Mouse (Mus musculus) midbrain, embryonic 14.5 days (tissue): Measurements from ENCODE around the gene Rbfox2. TPM values are rescaled to one million over a fixed set of nuclear protein-coding genes. Genes with fewer than 3 reads are reported as not detected.
"Not testable (repeated sequence)": the region's sequence is repeated elsewhere in the genome, so short reads cannot be mapped to it uniquely, and the experiment has no call there.

Source experiments
- ATAC-seq: fragments of 200-750 bp; cut with Nextera tagmentation; 2 replicates; pipeline ENCODE4 v1.8.0; 2017; ENCODE audit warnings: moderate number of reproducible peaks, moderate library complexity; ENCODE audit not compliant: low FRiP score, low TSS enrichment
- DNase-seq: peaks from one replicate; pipeline ENCODE4 v3.0.0-alpha.2; 2015
- H3K27ac ChIP-seq: fragments of 300-500 bp; sonication (generic); replicated peaks from 2 replicates; pipeline ENCODE4 v1.5.1; 2014; ENCODE audit warnings: mild to moderate bottlenecking, low read depth, low read length, moderate library complexity
- H3K27me3 ChIP-seq: fragments of 300-500 bp; sonication (generic); 2 replicates; pipeline ENCODE4 v1.6.1; 2014; ENCODE audit warnings: low read length, control low read depth, mixed read lengths; ENCODE audit not compliant: control insufficient read depth, insufficient read depth
- H3K36me3 ChIP-seq: fragments of 300-500 bp; sonication (generic); 2 replicates; pipeline ENCODE4 v1.6.1; 2014; ENCODE audit warnings: low read length, control low read depth; ENCODE audit not compliant: control insufficient read depth, insufficient read depth
- H3K4me1 ChIP-seq: fragments of 300-500 bp; sonication (generic); 2 replicates; pipeline ENCODE4 v1.6.1; 2014; ENCODE audit warnings: mild to moderate bottlenecking, antibody characterized with exemption, low read length, control low read depth; ENCODE audit not compliant: control insufficient read depth, insufficient read depth
- H3K4me2 ChIP-seq: fragments of 300-500 bp; sonication (generic); 2 replicates; pipeline ENCODE4 v1.6.1; 2014; ENCODE audit warnings: mild to moderate bottlenecking, low read length, moderate library complexity
- H3K4me3 ChIP-seq: fragments of 300-500 bp; sonication (generic); replicated peaks from 2 replicates; pipeline ENCODE4 v1.5.1; 2014; ENCODE audit warnings: low read depth, low read length
- H3K9ac ChIP-seq: fragments of 300-500 bp; sonication (generic); replicated peaks from 2 replicates; pipeline ENCODE4 v1.6.1; 2014; ENCODE audit warnings: mild to moderate bottlenecking, low read length, moderate library complexity
- H3K9me3 ChIP-seq: fragments of 300-500 bp; sonication (generic); 2 replicates; pipeline ENCODE4 v1.6.1; 2016; ENCODE audit warnings: low read length, control low read depth, mixed read lengths; ENCODE audit not compliant: control insufficient read depth
- WGBS: fragments of 180-500 bp; shearing (Covaris S2); extraction: QIAGEN DNeasy Blood & Tissue Kit; methylation state at CpG from one replicate; pipeline ENCODE4 v1.1.7; 2014; 5-methylcytosine and 5-hydroxymethylcytosine counted together
- polyA plus RNA-seq: library from polyadenylated mRNA; unstranded; fragments of >200 nt; fragmentation: Nextera tagmentation; extraction: Ambion mirVana; gene quantifications from 2 replicates; pipeline ENCODE4 v1.2.1, GENCODE M21; 2014

Rbfox2 gene
- polyA plus RNA-seq, 1 experiment from 2014 or later, result 195 TPM

- no peak overlapping the region for H3K4me3 ChIP-seq
- ATAC-seq, result no peak
- 48% methylated on average over 9 of the region's 9 CpGs for WGBS
Observed at GRCm38 (mm10) chr15:77336968-77337341, 30.2 kb upstream of the Rbfox2 start.

GRCm38 (mm10) chr15:77336287-77336967 is 29.6 kb upstream of the Rbfox2 start:
- peak; percentile 67; the same call in 1 of the 2 replicates for ATAC-seq
- DNase-seq, result peak; percentile 90
- peak overlapping the region; percentile 44; the same call in 1 of the 2 replicates for H3K9ac ChIP-seq
- H3K4me3 ChIP-seq, result peak overlapping the region; percentile 34
- H3K27ac ChIP-seq, result 0 out of 2 replicates have a peak overlapping the region, but pooled peaks have one; percentile 27
- H3K4me1 ChIP-seq, result peaks cover 4% of the 10 kb centered on the region; the same call in 1 of the 2 replicates
- H3K9me3 ChIP-seq, result no peaks in the 10 kb centered on the region
- under 1% methylated on average over 32 of the region's 32 CpGs for WGBS
- H3K36me3 ChIP-seq, result no peaks in the 10 kb centered on the region
- no peaks in the 10 kb centered on the region for H3K27me3 ChIP-seq
- H3K4me2 ChIP-seq, result peak overlapping the region; percentile 59

More at GRCm38 (mm10) chr15:77336968-77337341, 30.2 kb upstream of the Rbfox2 start:
- Histone ChIP-seq H3K4me1 (peaks cover 4% of the 10 kb centered on the region; the same call in 1 of the 2 replicates), H3K27me3 (no peaks in the 10 kb centered on the region), H3K9me3 (no peaks in the 10 kb centered on the region), H3K36me3 (no peaks in the 10 kb centered on the region), H3K9ac (no peak overlapping the region), H3K27ac (no peak overlapping the region), H3K4me2 (peak overlapping the region; percentile 59)
- no peak for DNase-seq

- WGBS, result 83% methylated on average over 3 of the region's 3 CpGs
Observed at GRCm38 (mm10) chr15:77335185-77335584, 28.4 kb upstream of the Rbfox2 start.

GRCm38 (mm10) chr15:77332272-77332991 is 25.6 kb upstream of the Rbfox2 start:
- WGBS, result 76% methylated on average over 7 of the region's 7 CpGs
- Histone ChIP-seq H3K27me3 (no peaks in the 10 kb centered on the region), H3K9ac (no peak overlapping the region), H3K9me3 (no peaks in the 10 kb centered on the region), H3K27ac (no peak overlapping the region), H3K4me1 (peaks cover 4% of the 10 kb centered on the region; the same call in 1 of the 2 replicates), H3K4me3 (no peak overlapping the region), H3K36me3 (no peaks in the 10 kb centered on the region), H3K4me2 (no peak overlapping the region)
- no peak for ATAC-seq
- DNase-seq, result no peak

More at GRCm38 (mm10) chr15:77335185-77335584, 28.4 kb upstream of the Rbfox2 start:
- H3K4me1 ChIP-seq, ATAC-seq, H3K27me3 ChIP-seq, DNase-seq, H3K27ac ChIP-seq, H3K9ac ChIP-seq, H3K4me2 ChIP-seq, H3K4me3 ChIP-seq, H3K36me3 ChIP-seq, H3K9me3 ChIP-seq: not testable (repeated sequence)

GRCm38 (mm10) chr15:77331444-77331843 is 24.6 kb upstream of the Rbfox2 start:
- no peak for DNase-seq
- Histone ChIP-seq H3K36me3 (no peaks in the 10 kb centered on the region), H3K9me3 (no peaks in the 10 kb centered on the region), H3K27ac (no peak overlapping the region), H3K4me1 (peaks cover 4% of the 10 kb centered on the region; the same call in 1 of the 2 replicates), H3K9ac (no peak overlapping the region), H3K27me3 (no peaks in the 10 kb centered on the region), H3K4me3 (no peak overlapping the region), H3K4me2 (no peak overlapping the region)
- ATAC-seq, result no peak
- 85% methylated on average over 4 of the region's 4 CpGs for WGBS

GRCm38 (mm10) chr15:77329681-77330180 is 22.9 kb upstream of the Rbfox2 start:
- no peak for DNase-seq
- Histone ChIP-seq H3K27me3 (no peaks in the 10 kb centered on the region), H3K36me3 (no peaks in the 10 kb centered on the region), H3K9ac (no peak overlapping the region), H3K9me3 (no peaks in the 10 kb centered on the region), H3K4me1 (no peaks in the 10 kb centered on the region), H3K4me2 (no peak overlapping the region), H3K27ac (no peak overlapping the region), H3K4me3 (no peak overlapping the region)
- ATAC-seq, result no peak
- WGBS, result 85% methylated on average over 12 of the region's 12 CpGs

GRCm38 (mm10) chr15:77326361-77326760 is 19.6 kb upstream of the Rbfox2 start:
- Histone ChIP-seq H3K36me3 (no peaks in the 10 kb centered on the region), H3K27me3 (no peaks in the 10 kb centered on the region), H3K27ac (no peak overlapping the region), H3K4me2 (no peak overlapping the region), H3K4me1 (no peaks in the 10 kb centered on the region), H3K4me3 (no peak overlapping the region), H3K9ac (no peak overlapping the region), H3K9me3 (no peaks in the 10 kb centered on the region)
- 92% methylated on average over 4 of the region's 4 CpGs for WGBS
- ATAC-seq, result no peak
- no peak for DNase-seq

- Histone ChIP-seq H3K4me3 (no peak overlapping the region), H3K4me2 (no peak overlapping the region), H3K36me3 (no peaks in the 10 kb centered on the region), H3K9ac (no peak overlapping the region), H3K27ac (no peak overlapping the region), H3K4me1 (no peaks in the 10 kb centered on the region), H3K9me3 (no peaks in the 10 kb centered on the region), H3K27me3 (no peaks in the 10 kb centered on the region)
- 92% methylated on average over 11 of the region's 11 CpGs for WGBS
- DNase-seq, result no peak
- no peak for ATAC-seq
Observed at GRCm38 (mm10) chr15:77324426-77324825, 17.6 kb upstream of the Rbfox2 start.
